Mouse (Mus musculus) stomach, postnatal 0 days (tissue): ENCODE results near the gene Pitpnm2. TPM values are rescaled to one million over a fixed set of nuclear protein-coding genes. Genes with fewer than 3 reads are reported as not detected.

Experiments used
- ATAC-seq: fragments of 200-750 bp; cut with Nextera tagmentation; 2 replicates; pipeline ENCODE4 v1.8.0; 2017; ENCODE audit not compliant: low FRiP score, low TSS enrichment
- DNase-seq: peaks from one replicate; pipeline ENCODE4 v3.0.0-alpha.2; 2016; ENCODE audit warnings: low spot score
- H3K27ac ChIP-seq: fragments of 300-500 bp; sonication (generic); replicated peaks from 2 replicates; pipeline ENCODE4 v1.5.1; 2014; ENCODE audit warnings: mild to moderate bottlenecking, control low read depth
- H3K27me3 ChIP-seq: fragments of 300-500 bp; sonication (generic); 2 replicates; pipeline ENCODE4 v1.6.1; 2014; ENCODE audit warnings: low read length; ENCODE audit not compliant: control insufficient read depth, insufficient read depth
- H3K36me3 ChIP-seq: fragments of 300-500 bp; sonication (generic); 2 replicates; pipeline ENCODE4 v1.6.1; 2014; ENCODE audit warnings: low read length, mixed read lengths; ENCODE audit not compliant: control insufficient read depth, insufficient read depth
- H3K4me1 ChIP-seq: fragments of 300-500 bp; sonication (generic); replicated peaks from 2 replicates; pipeline ENCODE4 v1.6.1; 2014; ENCODE audit warnings: antibody characterized with exemption; ENCODE audit not compliant: control insufficient read depth, insufficient read depth
- H3K4me2 ChIP-seq: fragments of 300-500 bp; sonication (generic); replicated peaks from 2 replicates; pipeline ENCODE4 v1.6.1; 2014; ENCODE audit warnings: low read depth, mild to moderate bottlenecking, control low read depth, moderate library complexity
- H3K4me3 ChIP-seq: fragments of 300-500 bp; sonication (generic); 2 replicates; pipeline ENCODE4 v1.5.1; 2014; ENCODE audit warnings: low read depth, low read length, control low read depth
- H3K9ac ChIP-seq: fragments of 300-500 bp; sonication (generic); 2 replicates; pipeline ENCODE4 v1.6.1; 2014; ENCODE audit warnings: mild to moderate bottlenecking, low read length, control low read depth, mixed read lengths
- H3K9me3 ChIP-seq: fragments of 300-500 bp; sonication (generic); 2 replicates; pipeline ENCODE4 v1.6.1; 2016; ENCODE audit warnings: low read length; ENCODE audit not compliant: control insufficient read depth
- CTCF ChIP-seq: IDR thresholded peaks from 2 replicates; pipeline ENCODE4 v1.5.1; 2016; ENCODE audit warnings: antibody characterized with exemption, low read depth, mild to moderate bottlenecking, moderate library complexity
- EP300 ChIP-seq: optimal IDR thresholded peaks from 2 replicates; pipeline ENCODE3; 2016; ENCODE audit warnings: antibody characterized with exemption
- WGBS: fragments of 180-500 bp; shearing (Covaris S2); extraction: QIAGEN DNeasy Blood & Tissue Kit; methylation state at CpG from one replicate; pipeline ENCODE4 v1.1.7; 2014; 5-methylcytosine and 5-hydroxymethylcytosine counted together
- polyA plus RNA-seq: library from polyadenylated mRNA; unstranded; fragments of >200 nt; fragmentation: Nextera tagmentation; extraction: Ambion mirVana; gene quantifications from 2 replicates; pipeline ENCODE4 v1.2.1, GENCODE M21; 2015

The Pitpnm2 gene
- polyA plus RNA-seq, 1 experiment from 2014 or later, result 1.8 TPM

GRCm38 (mm10) chr5:124100128-124101044 is 149.2 kb downstream of the Pitpnm2 start:
- H3K4me1 ChIP-seq, result no peaks in the 10 kb centered on the region; the same call in 1 of the 2 replicates
- no peak overlapping the region for H3K4me3 ChIP-seq
- no peak for DNase-seq
- WGBS, result 91% methylated on average over 11 of the region's 11 CpGs
- no peak for ATAC-seq
- H3K9ac ChIP-seq, result no peak overlapping the region
- no peaks in the 10 kb centered on the region for H3K27me3 ChIP-seq
- TF ChIP-seq CTCF, result no peak
- no peak for TF ChIP-seq EP300
- H3K4me2 ChIP-seq, result no peak overlapping the region
- H3K9me3 ChIP-seq, result no peaks in the 10 kb centered on the region
- H3K27ac ChIP-seq, result no peak overlapping the region
- H3K36me3 ChIP-seq, result no peaks in the 10 kb centered on the region

- TF ChIP-seq EP300, result no peak
- no peak for TF ChIP-seq CTCF
- H3K27me3 ChIP-seq, result no peaks in the 10 kb centered on the region
- ATAC-seq, result no peak
Measured at GRCm38 (mm10) chr5:124098923-124099322, 150.6 kb downstream of the Pitpnm2 start.

GRCm38 (mm10) chr5:124095596-124096232 is 153.8 kb downstream of the Pitpnm2 start, which contains the start of gene Abcb9:
Gene Abcb9, minus strand, starts transcription at chr5:124095798.
- H3K9me3 ChIP-seq, result no peaks in the 10 kb centered on the region
- no peaks in the 10 kb centered on the region for H3K36me3 ChIP-seq
- H3K27ac ChIP-seq, result peak within 1 kb of the TSS; percentile 31; the same call in 1 of the 2 replicates
- 0 out of 2 replicates have a peak, but pooled peaks have one; percentile 2 for TF ChIP-seq CTCF
- no peak for TF ChIP-seq EP300
- peak within 1 kb of the TSS; percentile 94 for H3K4me2 ChIP-seq
- DNase-seq (peak; percentile 100), ATAC-seq (peak; percentile 78)
- peak within 1 kb of the TSS; percentile 67 for H3K9ac ChIP-seq
- peaks cover 4% of the 10 kb centered on the region for H3K4me1 ChIP-seq
- WGBS, result 2% methylated on average over 42 of the region's 42 CpGs
- peak within 1 kb of the TSS; percentile 51 for H3K4me3 ChIP-seq
- no peaks in the 10 kb centered on the region for H3K27me3 ChIP-seq

More at GRCm38 (mm10) chr5:124098923-124099322, 150.6 kb downstream of the Pitpnm2 start:
- Histone ChIP-seq H3K4me2 (no peak overlapping the region), H3K4me3 (no peak overlapping the region), H3K9ac (no peak overlapping the region), H3K9me3 (no peaks in the 10 kb centered on the region), H3K4me1 (no peaks in the 10 kb centered on the region; the same call in none of the 2 replicates), H3K36me3 (no peaks in the 10 kb centered on the region), H3K27ac (no peak overlapping the region)
- WGBS, result 91% methylated on average over 2 of the region's 2 CpGs
- no peak for DNase-seq

GRCm38 (mm10) chr5:124095077-124095581 is 154.4 kb downstream of the Pitpnm2 start:
- 12% methylated on average over 19 of the region's 19 CpGs for WGBS
- Histone ChIP-seq H3K27me3 (no peaks in the 10 kb centered on the region), H3K4me3 (peak overlapping the region; percentile 51), H3K4me2 (peak overlapping the region; percentile 94), H3K4me1 (peaks cover 4% of the 10 kb centered on the region), H3K9me3 (no peaks in the 10 kb centered on the region), H3K27ac (peak overlapping the region; percentile 31; the same call in 1 of the 2 replicates), H3K9ac (peak overlapping the region; percentile 67), H3K36me3 (no peaks in the 10 kb centered on the region)
- ATAC-seq (peak; percentile 29), DNase-seq (peak; percentile 44)
- TF ChIP-seq EP300 (no peak), CTCF (no peak)

GRCm38 (mm10) chr5:124093852-124094604 is 155.5 kb downstream of the Pitpnm2 start:
- Histone ChIP-seq H3K27me3 (no peaks in the 10 kb centered on the region), H3K9ac (0 out of 2 replicates have a peak overlapping the region, but pooled peaks have one; percentile 43), H3K36me3 (no peaks in the 10 kb centered on the region), H3K4me1 (peaks cover 4% of the 10 kb centered on the region), H3K27ac (peak overlapping the region; percentile 53), H3K9me3 (no peaks in the 10 kb centered on the region), H3K4me3 (no peak overlapping the region), H3K4me2 (no peak overlapping the region; the same call in 1 of the 2 replicates)
- no peak for ATAC-seq
- no peak for DNase-seq
- 66% methylated on average over 12 of the region's 12 CpGs for WGBS
- no peak for TF ChIP-seq EP300
- TF ChIP-seq CTCF, result no peak
